Mouse (Mus musculus): Measurements from ENCODE around the gene Khk. TPM values are rescaled to one million over a fixed set of nuclear protein-coding genes. Genes with fewer than 3 reads are reported as not detected.
A peak's percentile ranks its signal among the peaks of the same experiment; 100 is the strongest.

Gene Khk
- total and polyA plus RNA-seq, 2 experiments from 2014 or later, result 11.8 to 16.2 TPM

GRCm38 (mm10) chr5:30923119-30923518 is 1.9 kb downstream of the Khk start:
- no peak overlapping the region for H3K4me3 ChIP-seq (ENCODE audit: low read depth, low read length)
- no peak for TF ChIP-seq EP300 (IDR thresholded peaks at IDR 0.05; ENCODE audit: low read depth)
- TF ChIP-seq CTCF (IDR thresholded peaks at IDR 0.05; ENCODE audit: low read depth), result no peak
- no peaks in the 10 kb centered on the region for H3K27me3 ChIP-seq (ENCODE audit: control insufficient read depth, insufficient read depth, low read length)
- DNase-seq (ENCODE audit: low spot score), result no peak
- H3K36me3 ChIP-seq (replicated peaks; ENCODE audit: control insufficient read depth, insufficient read depth, low read length), result peaks cover 10% of the 10 kb centered on the region; the same call in 1 of the 2 replicates
- ATAC-seq (ENCODE audit: insufficient read depth, low read depth), result no peak
- no peak overlapping the region for H3K27ac ChIP-seq (ENCODE audit: low read depth)
- no peak overlapping the region for H3K9ac ChIP-seq (replicated peaks; ENCODE audit: low read depth, low read length)
- WGBS, result 78% methylated on average over 6 of the region's 6 CpGs
- H3K9me3 ChIP-seq (replicated peaks; ENCODE audit: control insufficient read depth, low read length), result no peaks in the 10 kb centered on the region
- H3K4me1 ChIP-seq (ENCODE audit: control insufficient read depth, insufficient read depth), result peaks cover 6% of the 10 kb centered on the region; the same call in 1 of the 2 replicates
- H3K4me2 ChIP-seq (ENCODE audit: low read depth, low read length), result no peak overlapping the region

- Histone ChIP-seq H3K27ac (ENCODE audit: low read depth) (no peak overlapping the region), H3K4me2 (ENCODE audit: low read depth, low read length) (no peak overlapping the region), H3K4me3 (ENCODE audit: low read depth, low read length) (no peak overlapping the region), H3K27me3 (ENCODE audit: control insufficient read depth, insufficient read depth, low read length) (no peaks in the 10 kb centered on the region), H3K4me1 (ENCODE audit: control insufficient read depth, insufficient read depth) (peaks cover 6% of the 10 kb centered on the region; the same call in 1 of the 2 replicates), H3K36me3 (replicated peaks; ENCODE audit: control insufficient read depth, insufficient read depth, low read length) (no peaks in the 10 kb centered on the region; the same call in 1 of the 2 replicates), H3K9ac (replicated peaks; ENCODE audit: low read depth, low read length) (no peak overlapping the region), H3K9me3 (replicated peaks; ENCODE audit: control insufficient read depth, low read length) (no peaks in the 10 kb centered on the region)
- TF ChIP-seq CTCF (IDR thresholded peaks at IDR 0.05; ENCODE audit: low read depth), result no peak
- no peak for TF ChIP-seq EP300 (IDR thresholded peaks at IDR 0.05; ENCODE audit: low read depth)
- no peak for DNase-seq (ENCODE audit: low spot score)
- 81% methylated on average over 8 of the region's 8 CpGs for WGBS
- ATAC-seq (ENCODE audit: insufficient read depth, low read depth), result no peak
These were observed 3.4 kb downstream of the Khk start for GRCm38 (mm10) chr5:30924614-30925013.

DNA sequence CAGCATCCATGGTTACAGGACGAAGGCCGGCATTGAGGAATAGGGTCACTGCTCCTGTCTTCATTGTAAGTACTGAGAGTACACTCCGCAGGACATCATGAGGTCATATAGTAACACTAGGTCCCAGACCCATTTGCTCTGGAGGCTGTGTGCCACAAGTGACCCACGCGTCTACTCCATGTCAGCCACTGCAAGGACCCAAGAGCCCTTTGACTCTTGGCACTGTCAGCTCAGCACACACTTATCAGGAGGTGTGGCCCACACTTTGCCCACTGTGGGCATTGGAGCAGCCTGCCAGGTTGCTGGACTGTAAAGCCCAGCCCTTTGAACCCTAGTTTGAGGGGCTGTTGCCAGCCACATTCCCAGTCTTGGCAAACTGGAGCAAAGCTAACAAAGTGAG is 4.0 kb downstream of the Khk start:
- Histone ChIP-seq H3K4me1 (ENCODE audit: control insufficient read depth, insufficient read depth) (peaks cover 6% of the 10 kb centered on the region; the same call in 1 of the 2 replicates), H3K36me3 (replicated peaks; ENCODE audit: control insufficient read depth, insufficient read depth, low read length) (no peaks in the 10 kb centered on the region; the same call in 1 of the 2 replicates), H3K9me3 (replicated peaks; ENCODE audit: control insufficient read depth, low read length) (no peaks in the 10 kb centered on the region), H3K4me3 (ENCODE audit: low read depth, low read length) (no peak overlapping the region), H3K27me3 (ENCODE audit: control insufficient read depth, insufficient read depth, low read length) (no peaks in the 10 kb centered on the region), H3K27ac (ENCODE audit: low read depth) (no peak overlapping the region), H3K4me2 (ENCODE audit: low read depth, low read length) (no peak overlapping the region), H3K9ac (replicated peaks; ENCODE audit: low read depth, low read length) (no peak overlapping the region)
- no peak for TF ChIP-seq EP300 (IDR thresholded peaks at IDR 0.05; ENCODE audit: low read depth)
- TF ChIP-seq CTCF (IDR thresholded peaks at IDR 0.05; ENCODE audit: low read depth), result no peak
- WGBS, result 90% methylated on average over 5 of the region's 5 CpGs
- no peak for ATAC-seq (ENCODE audit: insufficient read depth, low read depth)
- no peak for DNase-seq (ENCODE audit: low spot score)

- ATAC-seq (ENCODE audit: insufficient read depth, low read depth), result no peak
- no peak for TF ChIP-seq EP300 (IDR thresholded peaks at IDR 0.05; ENCODE audit: low read depth)
- Histone ChIP-seq H3K9ac (replicated peaks; ENCODE audit: low read depth, low read length) (no peak overlapping the region), H3K4me3 (ENCODE audit: low read depth, low read length) (no peak overlapping the region), H3K27ac (ENCODE audit: low read depth) (no peak overlapping the region), H3K4me2 (ENCODE audit: low read depth, low read length) (no peak overlapping the region), H3K4me1 (ENCODE audit: control insufficient read depth, insufficient read depth) (peaks cover 6% of the 10 kb centered on the region; the same call in 1 of the 2 replicates), H3K9me3 (replicated peaks; ENCODE audit: control insufficient read depth, low read length) (no peaks in the 10 kb centered on the region), H3K27me3 (ENCODE audit: control insufficient read depth, insufficient read depth, low read length) (no peaks in the 10 kb centered on the region), H3K36me3 (replicated peaks; ENCODE audit: control insufficient read depth, insufficient read depth, low read length) (no peaks in the 10 kb centered on the region)
- DNase-seq (ENCODE audit: low spot score), result no peak
- WGBS, result 68% methylated on average over 2 of the region's 2 CpGs
These were observed 4.8 kb downstream of the Khk start for GRCm38 (mm10) chr5:30926073-30926472.

- H3K36me3 ChIP-seq (replicated peaks; ENCODE audit: control insufficient read depth, insufficient read depth, low read length), result no peaks in the 10 kb centered on the region
- no peak overlapping the region for H3K9ac ChIP-seq (replicated peaks; ENCODE audit: low read depth, low read length)
- TF ChIP-seq CTCF (IDR thresholded peaks at IDR 0.05; ENCODE audit: low read depth), result no peak
- TF ChIP-seq EP300 (IDR thresholded peaks at IDR 0.05; ENCODE audit: low read depth), result no peak
- H3K4me2 ChIP-seq (ENCODE audit: low read depth, low read length), result no peak overlapping the region
- H3K4me1 ChIP-seq (ENCODE audit: control insufficient read depth, insufficient read depth), result no peaks in the 10 kb centered on the region; the same call in 1 of the 2 replicates
- no peaks in the 10 kb centered on the region for H3K9me3 ChIP-seq (replicated peaks; ENCODE audit: control insufficient read depth, low read length)
- ATAC-seq (ENCODE audit: insufficient read depth, low read depth) (no peak), DNase-seq (ENCODE audit: low spot score) (peak; percentile 55)
- H3K27ac ChIP-seq (ENCODE audit: low read depth), result no peak overlapping the region
- H3K4me3 ChIP-seq (ENCODE audit: low read depth, low read length), result no peak overlapping the region
- WGBS, result 44% methylated on average over 7 of the region's 7 CpGs
- H3K27me3 ChIP-seq (ENCODE audit: control insufficient read depth, insufficient read depth, low read length), result no peaks in the 10 kb centered on the region
These were observed 6.8 kb downstream of the Khk start for GRCm38 (mm10) chr5:30927945-30928529.

DNA sequence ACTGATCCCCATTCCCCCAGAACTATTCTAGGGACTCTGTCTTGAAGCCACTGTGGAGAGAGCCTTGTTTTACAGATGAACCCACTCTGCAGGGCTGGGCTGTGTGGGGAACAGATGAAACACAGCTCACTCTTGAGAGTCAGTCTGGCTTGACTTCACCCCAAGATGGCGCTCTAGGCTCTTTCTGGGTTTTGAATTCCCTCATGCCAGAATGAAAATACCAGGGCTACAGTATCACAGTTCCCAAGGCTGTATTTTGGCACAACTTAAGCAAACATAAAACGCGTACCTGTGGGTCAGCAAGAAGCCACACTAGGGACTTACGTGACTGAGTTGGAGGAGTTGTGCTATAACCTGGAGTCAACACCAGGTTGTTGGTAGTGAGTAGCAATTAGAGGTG is 8.9 kb downstream of the Khk start:
- WGBS, result 31% methylated on average over 4 of the region's 4 CpGs

More for the DNA sequence above, 8.9 kb downstream of the Khk start:
- ATAC-seq (ENCODE audit: insufficient read depth, low read depth), result peak; percentile 73
- Histone ChIP-seq H3K4me3 (ENCODE audit: low read depth, low read length) (no peak overlapping the region), H3K4me2 (ENCODE audit: low read depth, low read length) (no peak overlapping the region), H3K27me3 (ENCODE audit: control insufficient read depth, insufficient read depth, low read length) (no peaks in the 10 kb centered on the region), H3K9ac (replicated peaks; ENCODE audit: low read depth, low read length) (no peak overlapping the region; the same call in 1 of the 2 replicates), H3K27ac (ENCODE audit: low read depth) (no peak overlapping the region), H3K9me3 (replicated peaks; ENCODE audit: control insufficient read depth, low read length) (no peaks in the 10 kb centered on the region), H3K36me3 (replicated peaks; ENCODE audit: control insufficient read depth, insufficient read depth, low read length) (no peaks in the 10 kb centered on the region), H3K4me1 (ENCODE audit: control insufficient read depth, insufficient read depth) (no peaks in the 10 kb centered on the region; the same call in 1 of the 2 replicates)
- DNase-seq (ENCODE audit: low spot score), result peak; percentile 67
- TF ChIP-seq EP300 (IDR thresholded peaks at IDR 0.05; ENCODE audit: low read depth) (no peak), CTCF (IDR thresholded peaks at IDR 0.05; ENCODE audit: low read depth) (peak; percentile 78)

Data from heart, postnatal 0 days (tissue).